Mouse (Mus musculus) stomach, postnatal 0 days (tissue): Measurements from ENCODE around the gene Ppp2r3a.

Source experiments
- CTCF ChIP-seq: IDR thresholded peaks from 2 replicates; pipeline ENCODE4 v1.5.1; 2016; ENCODE audit warnings: antibody characterized with exemption, low read depth, mild to moderate bottlenecking, moderate library complexity
- EP300 ChIP-seq: optimal IDR thresholded peaks from 2 replicates; pipeline ENCODE3; 2016; ENCODE audit warnings: antibody characterized with exemption

DNA sequence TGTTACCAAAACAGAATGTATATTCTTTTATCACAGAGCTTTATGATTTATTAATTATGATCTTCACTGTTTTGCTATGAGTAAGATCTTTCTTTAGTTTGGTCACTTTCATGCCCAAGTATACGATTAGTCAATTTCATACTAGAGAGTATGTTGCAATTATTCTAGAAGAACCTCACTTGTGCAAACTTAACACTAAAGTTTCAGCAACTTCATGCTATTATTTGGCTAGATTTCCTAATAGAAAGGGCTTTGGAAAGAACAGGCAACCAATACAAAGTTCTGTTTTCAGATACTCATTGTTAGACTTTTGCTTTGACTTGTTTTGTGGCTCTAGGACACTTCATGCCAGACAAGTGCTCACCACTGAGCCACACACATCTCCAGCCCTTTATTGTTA, 91.0 kb downstream of the Ppp2r3a start:
- TF ChIP-seq CTCF (no peak), EP300 (no peak)
